Mouse (Mus musculus): Measurements from ENCODE around the gene Ykt6. TPM values are rescaled to one million over a fixed set of nuclear protein-coding genes. Genes with fewer than 3 reads are reported as not detected.

Gene Ykt6
- polyA plus RNA-seq, 1 experiment from 2014 or later, result 32.6 TPM

GRCm38 (mm10) chr11:5975068-5975467, 19.6 kb downstream of the Ykt6 start:
- Histone ChIP-seq H3K9me3 (ENCODE audit: control insufficient read depth, low read length) (no peaks in the 10 kb centered on the region), H3K4me1 (ENCODE audit: control insufficient read depth, insufficient read depth, low read length) (peaks cover 3% of the 10 kb centered on the region; the same call in 1 of the 2 replicates), H3K36me3 (ENCODE audit: control insufficient read depth, insufficient read depth, low read length) (no peaks in the 10 kb centered on the region), H3K4me2 (ENCODE audit: low read depth) (no peak overlapping the region), H3K4me3 (ENCODE audit: low read depth, low read length) (no peak overlapping the region), H3K27ac (ENCODE audit: low read depth, low read length) (no peak overlapping the region), H3K9ac (ENCODE audit: low read length) (no peak overlapping the region), H3K27me3 (ENCODE audit: control insufficient read depth, insufficient read depth, low read length) (no peaks in the 10 kb centered on the region)
- 77% methylated on average over 2 of the region's 2 CpGs for WGBS
- ATAC-seq (ENCODE audit: insufficient read depth, low FRiP score, low TSS enrichment) (no peak), DNase-seq (ENCODE audit: low spot score) (no peak)

GRCm38 (mm10) chr11:5976106-5976505, 20.6 kb downstream of the Ykt6 start:
- no peak for DNase-seq (ENCODE audit: low spot score)
- H3K27me3 ChIP-seq (ENCODE audit: control insufficient read depth, insufficient read depth, low read length), result no peaks in the 10 kb centered on the region
- peaks cover 3% of the 10 kb centered on the region; the same call in 1 of the 2 replicates for H3K4me1 ChIP-seq (ENCODE audit: control insufficient read depth, insufficient read depth, low read length)
- no peak for ATAC-seq (ENCODE audit: insufficient read depth, low FRiP score, low TSS enrichment)
- H3K36me3 ChIP-seq (ENCODE audit: control insufficient read depth, insufficient read depth, low read length), result no peaks in the 10 kb centered on the region
- no peak overlapping the region for H3K9ac ChIP-seq (ENCODE audit: low read length)
- H3K9me3 ChIP-seq (ENCODE audit: control insufficient read depth, low read length), result no peaks in the 10 kb centered on the region
- no peak overlapping the region for H3K4me3 ChIP-seq (ENCODE audit: low read depth, low read length)
- WGBS, result 23% methylated on average over 9 of the region's 9 CpGs
- no peak overlapping the region for H3K27ac ChIP-seq (ENCODE audit: low read depth, low read length)
- H3K4me2 ChIP-seq (ENCODE audit: low read depth), result no peak overlapping the region

- Histone ChIP-seq H3K4me1 (ENCODE audit: control insufficient read depth, insufficient read depth, low read length) (peaks cover 3% of the 10 kb centered on the region; the same call in 1 of the 2 replicates), H3K4me3 (ENCODE audit: low read depth, low read length) (no peak overlapping the region), H3K9ac (ENCODE audit: low read length) (no peak overlapping the region), H3K27ac (ENCODE audit: low read depth, low read length) (no peak overlapping the region), H3K27me3 (ENCODE audit: control insufficient read depth, insufficient read depth, low read length) (no peaks in the 10 kb centered on the region), H3K9me3 (ENCODE audit: control insufficient read depth, low read length) (no peaks in the 10 kb centered on the region), H3K4me2 (ENCODE audit: low read depth) (no peak overlapping the region), H3K36me3 (ENCODE audit: control insufficient read depth, insufficient read depth, low read length) (no peaks in the 10 kb centered on the region)
- no peak for DNase-seq (ENCODE audit: low spot score)
- 87% methylated on average over 7 of the region's 7 CpGs for WGBS
- no peak for ATAC-seq (ENCODE audit: insufficient read depth, low FRiP score, low TSS enrichment)
Measured at GRCm38 (mm10) chr11:5979088-5979487, 23.6 kb downstream of the Ykt6 start.

- Histone ChIP-seq H3K9me3 (ENCODE audit: control insufficient read depth, low read length) (no peaks in the 10 kb centered on the region), H3K36me3 (ENCODE audit: control insufficient read depth, insufficient read depth, low read length) (no peaks in the 10 kb centered on the region), H3K27me3 (ENCODE audit: control insufficient read depth, insufficient read depth, low read length) (no peaks in the 10 kb centered on the region), H3K4me2 (ENCODE audit: low read depth) (no peak overlapping the region), H3K9ac (ENCODE audit: low read length) (no peak overlapping the region), H3K4me1 (ENCODE audit: control insufficient read depth, insufficient read depth, low read length) (peaks cover 3% of the 10 kb centered on the region; the same call in 1 of the 2 replicates), H3K27ac (ENCODE audit: low read depth, low read length) (no peak overlapping the region), H3K4me3 (ENCODE audit: low read depth, low read length) (no peak overlapping the region)
- DNase-seq (ENCODE audit: low spot score) (no peak), ATAC-seq (ENCODE audit: insufficient read depth, low FRiP score, low TSS enrichment) (no peak)
- 92% methylated on average over 2 of the region's 2 CpGs for WGBS
Measured at GRCm38 (mm10) chr11:5980108-5980507, 24.6 kb downstream of the Ykt6 start.

- Histone ChIP-seq H3K27me3 (ENCODE audit: control insufficient read depth, insufficient read depth, low read length) (no peaks in the 10 kb centered on the region), H3K36me3 (ENCODE audit: control insufficient read depth, insufficient read depth, low read length) (no peaks in the 10 kb centered on the region), H3K4me2 (ENCODE audit: low read depth) (no peak overlapping the region), H3K9ac (ENCODE audit: low read length) (no peak overlapping the region), H3K4me3 (ENCODE audit: low read depth, low read length) (no peak overlapping the region), H3K9me3 (ENCODE audit: control insufficient read depth, low read length) (no peaks in the 10 kb centered on the region), H3K27ac (ENCODE audit: low read depth, low read length) (no peak overlapping the region), H3K4me1 (ENCODE audit: control insufficient read depth, insufficient read depth, low read length) (peaks cover 3% of the 10 kb centered on the region; the same call in 1 of the 2 replicates)
- 68% methylated on average over 8 of the region's 8 CpGs for WGBS
- DNase-seq (ENCODE audit: low spot score) (no peak), ATAC-seq (ENCODE audit: insufficient read depth, low FRiP score, low TSS enrichment) (no peak)
Measured at GRCm38 (mm10) chr11:5980561-5980960, 25.1 kb downstream of the Ykt6 start.

GRCm38 (mm10) chr11:5981323-5981722, 25.8 kb downstream of the Ykt6 start:
- ATAC-seq (ENCODE audit: insufficient read depth, low FRiP score, low TSS enrichment), result no peak
- Histone ChIP-seq H3K4me2 (ENCODE audit: low read depth) (no peak overlapping the region), H3K9ac (ENCODE audit: low read length) (no peak overlapping the region), H3K4me3 (ENCODE audit: low read depth, low read length) (no peak overlapping the region), H3K27me3 (ENCODE audit: control insufficient read depth, insufficient read depth, low read length) (no peaks in the 10 kb centered on the region), H3K9me3 (ENCODE audit: control insufficient read depth, low read length) (no peaks in the 10 kb centered on the region), H3K36me3 (ENCODE audit: control insufficient read depth, insufficient read depth, low read length) (no peaks in the 10 kb centered on the region), H3K27ac (ENCODE audit: low read depth, low read length) (no peak overlapping the region), H3K4me1 (ENCODE audit: control insufficient read depth, insufficient read depth, low read length) (no peaks in the 10 kb centered on the region)
- no peak for DNase-seq (ENCODE audit: low spot score)
- WGBS, result 91% methylated on average over 7 of the region's 7 CpGs

- no peak for DNase-seq (ENCODE audit: low spot score)
- H3K9me3 ChIP-seq (ENCODE audit: control insufficient read depth, low read length), result no peaks in the 10 kb centered on the region
- ATAC-seq (ENCODE audit: insufficient read depth, low FRiP score, low TSS enrichment), result no peak
- no peak overlapping the region for H3K27ac ChIP-seq (ENCODE audit: low read depth, low read length)
- no peak overlapping the region for H3K4me3 ChIP-seq (ENCODE audit: low read depth, low read length)
- no peaks in the 10 kb centered on the region for H3K36me3 ChIP-seq (ENCODE audit: control insufficient read depth, insufficient read depth, low read length)
- 85% methylated on average over 5 of the region's 5 CpGs for WGBS
- H3K27me3 ChIP-seq (ENCODE audit: control insufficient read depth, insufficient read depth, low read length), result no peaks in the 10 kb centered on the region
- H3K9ac ChIP-seq (ENCODE audit: low read length), result no peak overlapping the region
- no peaks in the 10 kb centered on the region for H3K4me1 ChIP-seq (ENCODE audit: control insufficient read depth, insufficient read depth, low read length)
- no peak overlapping the region for H3K4me2 ChIP-seq (ENCODE audit: low read depth)
Measured at GRCm38 (mm10) chr11:5983629-5984028, 28.1 kb downstream of the Ykt6 start.

GRCm38 (mm10) chr11:5988126-5988525, 32.6 kb downstream of the Ykt6 start:
- H3K27ac ChIP-seq (ENCODE audit: low read depth, low read length), result no peak overlapping the region
- no peak overlapping the region for H3K4me3 ChIP-seq (ENCODE audit: low read depth, low read length)
- no peaks in the 10 kb centered on the region for H3K27me3 ChIP-seq (ENCODE audit: control insufficient read depth, insufficient read depth, low read length)
- no peaks in the 10 kb centered on the region for H3K9me3 ChIP-seq (ENCODE audit: control insufficient read depth, low read length)
- no peaks in the 10 kb centered on the region for H3K4me1 ChIP-seq (ENCODE audit: control insufficient read depth, insufficient read depth, low read length)
- no peak for ATAC-seq (ENCODE audit: insufficient read depth, low FRiP score, low TSS enrichment)
- H3K9ac ChIP-seq (ENCODE audit: low read length), result no peak overlapping the region
- 77% methylated on average over 10 of the region's 10 CpGs for WGBS
- no peak for DNase-seq (ENCODE audit: low spot score)
- H3K4me2 ChIP-seq (ENCODE audit: low read depth), result no peak overlapping the region
- no peaks in the 10 kb centered on the region for H3K36me3 ChIP-seq (ENCODE audit: control insufficient read depth, insufficient read depth, low read length)

- Histone ChIP-seq H3K9me3 (ENCODE audit: control insufficient read depth, low read length) (no peaks in the 10 kb centered on the region), H3K9ac (ENCODE audit: low read length) (no peak overlapping the region), H3K27ac (ENCODE audit: low read depth, low read length) (no peak overlapping the region), H3K4me3 (ENCODE audit: low read depth, low read length) (no peak overlapping the region), H3K4me2 (ENCODE audit: low read depth) (no peak overlapping the region), H3K27me3 (ENCODE audit: control insufficient read depth, insufficient read depth, low read length) (no peaks in the 10 kb centered on the region), H3K36me3 (ENCODE audit: control insufficient read depth, insufficient read depth, low read length) (no peaks in the 10 kb centered on the region), H3K4me1 (ENCODE audit: control insufficient read depth, insufficient read depth, low read length) (no peaks in the 10 kb centered on the region)
- no peak for DNase-seq (ENCODE audit: low spot score)
- WGBS, result 82% methylated on average over 16 of the region's 16 CpGs
- ATAC-seq (ENCODE audit: insufficient read depth, low FRiP score, low TSS enrichment), result no peak
Measured at GRCm38 (mm10) chr11:5989954-5990593, 34.6 kb downstream of the Ykt6 start.
